Comparison of ENCODE assay signal across 9 mouse cellular contexts in the genomic region with DNA sequence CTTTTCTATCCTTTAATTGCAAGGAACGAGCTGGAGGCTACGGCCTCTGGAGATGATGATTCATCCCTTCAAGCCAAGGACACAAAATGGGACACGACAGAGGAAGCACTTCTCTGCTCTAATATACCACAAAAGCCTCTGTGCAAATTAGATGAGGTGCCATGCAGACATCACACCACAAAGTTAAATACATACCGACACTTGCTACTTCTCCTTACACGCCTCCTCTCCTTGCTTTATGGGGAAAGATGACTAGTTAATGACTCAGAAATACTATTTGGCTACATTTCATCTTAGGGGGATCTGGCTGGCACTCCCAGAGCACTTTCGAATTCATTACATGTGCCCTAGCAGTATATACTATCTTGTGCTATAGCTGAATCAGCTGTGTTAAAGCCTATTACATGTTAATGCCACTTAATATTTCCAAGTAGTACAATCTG.
DNase-seq lines count a peak whose midpoint lies in the region; ATAC-seq and TF ChIP-seq lines count a peak whose summit lies in the region.
"Had no signal": no experiment of that assay in that cellular context is flagged by ENCODE, and none has a peak within 500 bp of the region (broad histone marks: within the 10 kb centered on the region; RNA-seq: fewer than 3 reads in every experiment).

No protein-coding gene starts in this region.

- no peak for TF ChIP-seq CTCF in heart, postnatal 0 days (IDR thresholded peaks at IDR 0.05; ENCODE audit: low read depth)

- H3K9me3 ChIP-seq in heart, postnatal 0 days (replicated peaks; ENCODE audit: control insufficient read depth, low read length), result no peaks in the 10 kb centered on the region
- H3K9me3 ChIP-seq in liver, embryonic 11.5 days (ENCODE audit: control insufficient read depth, low read length), result no peaks in the 10 kb centered on the region

- no peak for TF ChIP-seq EP300 in heart, postnatal 0 days (IDR thresholded peaks at IDR 0.05; ENCODE audit: low read depth)

- H3K27me3 ChIP-seq in heart, postnatal 0 days (ENCODE audit: control insufficient read depth, insufficient read depth, low read length), result no peaks in the 10 kb centered on the region
- H3K27me3 ChIP-seq in liver, embryonic 11.5 days (replicated peaks; ENCODE audit: control insufficient read depth, insufficient read depth, low read length), result no peaks in the 10 kb centered on the region

- peak; percentile 46 for DNase-seq in adrenal gland, adult 2 months
- DNase-seq in adrenal gland, adult 8-10 months, result no peak
- DNase-seq in heart, postnatal 0 days (ENCODE audit: low spot score), result no peak
- DNase-seq in heart, adult 18-20 months, result no peak
- peak; percentile 29 for DNase-seq in retina, adult 2 months (ENCODE audit: low read depth, low spot score)
- DNase-seq in retina, embryonic 14.5 days (ENCODE audit: low spot score), result no peak
- DNase-seq in telencephalon, adult 2 months (ENCODE audit: low read depth, low spot score), result peak; percentile 60
- DNase-seq in liver, embryonic 11.5 days (ENCODE audit: low spot score), result no peak

- H3K36me3 ChIP-seq in heart, postnatal 0 days (replicated peaks; ENCODE audit: control insufficient read depth, insufficient read depth, low read length), result no peaks in the 10 kb centered on the region; the same call in 1 of the 2 replicates
- no peaks in the 10 kb centered on the region for H3K36me3 ChIP-seq in liver, embryonic 11.5 days (ENCODE audit: control insufficient read depth, insufficient read depth, low read length)

- WGBS in heart, postnatal 0 days, result 79% methylated on average over 6 of the region's 6 CpGs
- WGBS in liver, embryonic 11.5 days, result 78% methylated on average over 6 of the region's 6 CpGs

- no peak overlapping the region for H3K4me2 ChIP-seq in heart, postnatal 0 days (ENCODE audit: low read depth, low read length)
- H3K4me2 ChIP-seq in liver, embryonic 11.5 days, result no peak overlapping the region

- ATAC-seq in heart, postnatal 0 days (ENCODE audit: insufficient read depth, low read depth), result no peak
- no peak for ATAC-seq in liver, embryonic 11.5 days (replicated peaks; ENCODE audit: low FRiP score)

- H3K4me1 ChIP-seq in heart, postnatal 0 days (ENCODE audit: control insufficient read depth, insufficient read depth), result peaks cover 19% of the 10 kb centered on the region
- no peaks in the 10 kb centered on the region for H3K4me1 ChIP-seq in liver, embryonic 11.5 days (replicated peaks; ENCODE audit: control insufficient read depth, insufficient read depth, low read length)

- H3K4me3 ChIP-seq in heart, postnatal 0 days (ENCODE audit: low read depth, low read length), result no peak overlapping the region
- H3K4me3 ChIP-seq in liver, embryonic 11.5 days (ENCODE audit: low read depth, low read length), result no peak overlapping the region
- H3K4me3 ChIP-seq: erythroblast, embryonic 14.5 days had no signal

- H3K9ac ChIP-seq in heart, postnatal 0 days (replicated peaks; ENCODE audit: low read depth, low read length), result no peak overlapping the region
- no peak overlapping the region for H3K9ac ChIP-seq in liver, embryonic 11.5 days (ENCODE audit: low read depth, low read length)

- peak overlapping the region; percentile 17; the same call in 1 of the 2 replicates for H3K27ac ChIP-seq in heart, postnatal 0 days (ENCODE audit: low read depth)
- H3K27ac ChIP-seq in liver, embryonic 11.5 days (ENCODE audit: low read depth, low read length), result no peak overlapping the region

Comparison
In these comparisons a context has a peak if more than half of its experiments do, and no peak if none do; other contexts are left out.
1. DNase-seq: peak in adrenal gland, adult 2 months (single experiment), retina, adult 2 months (single experiment) and telencephalon, adult 2 months (single experiment); none in adrenal gland, adult 8-10 months (single experiment), heart, postnatal 0 days (single experiment), heart, adult 18-20 months (0 of 2), retina, embryonic 14.5 days (single experiment) and liver, embryonic 11.5 days (single experiment).